Mouse (Mus musculus) cortical plate, adult 2 months (tissue): ENCODE results near the gene Yipf3.

Experiments used
- CTCF ChIP-seq: fragments of 200-500 bp; IDR thresholded peaks from 2 replicates; pipeline ENCODE4 v1.5.1; 2011; ENCODE audit warnings: mild to moderate bottlenecking, control low read depth, low read length; ENCODE audit not compliant: insufficient read depth; ENCODE audit errors: extremely low read depth
- POLR2A ChIP-seq: fragments of 200-500 bp; IDR thresholded peaks from 2 replicates; pipeline ENCODE4 v1.6.1; 2011; ENCODE audit warnings: mild to moderate bottlenecking, low read length, control low read depth; ENCODE audit not compliant: insufficient read depth; ENCODE audit errors: extremely low read depth

DNA sequence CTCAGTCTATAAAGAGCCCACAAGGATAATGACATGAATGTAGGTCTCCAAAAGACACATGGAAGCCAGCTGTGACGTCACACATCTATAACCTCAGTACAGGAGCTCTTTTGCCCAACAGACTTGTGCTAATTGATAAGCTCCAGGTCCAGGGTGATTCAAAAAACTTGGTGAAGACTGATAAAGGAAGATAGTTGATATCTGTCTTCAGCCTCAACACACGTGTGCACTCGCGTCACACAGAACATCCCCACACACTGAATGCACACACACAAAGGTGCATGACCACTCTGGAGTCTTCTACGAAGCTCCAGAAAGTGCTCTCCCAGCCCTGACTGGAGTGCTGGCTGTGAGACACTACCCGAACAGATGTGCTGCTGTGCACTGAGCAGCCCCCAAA, 10.8 kb upstream of the Yipf3 start:
- TF ChIP-seq CTCF = no peak
- no peak for TF ChIP-seq POLR2A
